Mouse (Mus musculus): ENCODE measurements around the gene Ros1.
A peak's percentile ranks its signal among the peaks of the same experiment; 100 is the strongest.

Gene Ros1

DNA sequence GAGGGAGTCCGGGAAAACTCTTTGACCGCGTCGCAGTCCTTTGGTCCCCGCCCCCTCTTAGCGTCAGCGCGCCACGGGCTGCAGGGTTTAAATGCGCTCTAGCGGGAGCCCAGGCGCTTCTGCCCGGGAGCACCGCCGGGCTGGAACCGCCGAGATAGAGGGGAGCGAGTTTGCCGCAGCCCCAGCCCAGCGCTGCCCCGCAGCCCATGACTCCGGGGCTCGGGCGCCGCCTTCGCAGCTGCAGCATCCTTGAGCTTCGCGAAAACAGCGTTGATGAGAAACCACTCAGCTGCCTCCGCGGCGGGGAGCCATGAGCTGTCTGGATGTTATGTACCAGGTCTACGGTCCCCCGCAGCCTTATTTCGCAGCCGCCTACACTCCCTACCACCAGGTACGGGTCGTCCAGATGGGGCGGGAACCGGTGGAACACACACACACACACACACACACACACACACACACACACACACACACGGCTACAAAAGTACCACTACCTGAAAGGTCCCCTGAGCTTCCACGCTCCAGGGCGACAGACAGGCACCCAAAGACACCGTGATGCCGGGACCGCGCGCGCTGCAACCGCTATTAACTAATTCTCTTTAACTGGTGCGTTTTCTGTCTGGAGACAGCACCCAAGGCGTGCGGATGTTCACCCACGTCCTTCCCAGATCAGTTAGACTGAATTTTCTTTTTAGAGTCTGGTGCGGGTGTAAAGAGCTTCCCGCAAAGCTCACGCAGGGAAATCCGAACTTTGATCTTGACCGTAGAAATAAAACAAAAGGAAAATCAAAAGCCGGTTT, 172.4 kb downstream of the Ros1 start, which contains the start of gene Vgll2:
Gene Vgll2 (plus strand): TSS at position 90 of the 800 bp plus-strand sequence.
- peak; percentile 70 for ATAC-seq (ENCODE audit: low TSS enrichment)

DNA sequence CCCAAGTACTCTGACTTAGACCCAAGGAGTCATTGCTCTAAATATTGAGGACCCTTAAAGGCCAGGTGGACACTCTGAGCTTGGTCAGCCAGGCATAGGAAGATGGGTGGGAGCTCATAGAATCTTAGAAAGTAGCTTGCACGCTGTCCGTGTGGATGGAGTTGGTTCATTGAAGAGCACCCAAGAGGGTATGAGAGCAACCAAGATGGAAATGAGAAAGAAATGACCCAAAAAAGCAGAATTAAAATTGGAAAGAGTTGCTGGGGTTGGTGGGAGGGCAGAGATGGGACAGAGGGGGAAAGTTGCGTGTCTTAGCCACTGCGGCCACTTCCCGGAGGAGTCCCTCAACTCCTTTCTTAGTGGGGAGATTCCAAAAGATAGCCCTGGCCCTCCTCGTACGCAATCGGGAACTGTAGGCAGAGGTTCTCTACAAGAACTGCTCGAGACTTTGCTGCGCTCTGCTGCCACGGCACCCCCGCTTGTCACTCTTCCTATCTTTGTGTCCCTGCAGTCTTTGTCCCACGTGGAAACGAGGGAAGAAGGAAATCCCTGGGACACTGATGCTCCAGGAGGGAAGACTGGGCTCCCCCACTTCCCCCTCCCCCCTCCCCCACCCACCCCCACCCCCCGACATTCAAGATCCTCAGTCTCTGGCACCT, 173.2 kb downstream of the Ros1 start:
- no peak for ATAC-seq (ENCODE audit: low TSS enrichment)

DNA sequence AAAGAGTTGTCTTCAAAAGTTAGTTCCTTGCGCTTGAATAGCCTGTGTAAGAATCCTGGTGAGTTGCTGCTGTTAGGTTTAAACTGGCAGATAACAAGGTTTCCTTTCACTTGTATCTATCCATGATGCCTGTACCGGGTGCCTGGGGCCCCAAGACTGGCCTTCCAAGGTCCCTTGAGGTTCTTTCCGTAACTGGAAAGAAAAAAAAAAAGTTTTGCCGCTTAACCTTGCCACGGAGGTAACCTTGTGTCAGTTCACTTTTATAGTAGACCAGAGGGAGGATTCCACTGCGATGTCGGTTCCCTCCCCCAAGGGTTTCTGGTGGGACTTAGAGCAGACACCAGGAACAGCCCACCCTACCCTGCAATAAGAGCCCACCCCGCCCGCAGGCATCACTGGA, 173.8 kb downstream of the Ros1 start:
- ATAC-seq (ENCODE audit: low TSS enrichment), result no peak

DNA sequence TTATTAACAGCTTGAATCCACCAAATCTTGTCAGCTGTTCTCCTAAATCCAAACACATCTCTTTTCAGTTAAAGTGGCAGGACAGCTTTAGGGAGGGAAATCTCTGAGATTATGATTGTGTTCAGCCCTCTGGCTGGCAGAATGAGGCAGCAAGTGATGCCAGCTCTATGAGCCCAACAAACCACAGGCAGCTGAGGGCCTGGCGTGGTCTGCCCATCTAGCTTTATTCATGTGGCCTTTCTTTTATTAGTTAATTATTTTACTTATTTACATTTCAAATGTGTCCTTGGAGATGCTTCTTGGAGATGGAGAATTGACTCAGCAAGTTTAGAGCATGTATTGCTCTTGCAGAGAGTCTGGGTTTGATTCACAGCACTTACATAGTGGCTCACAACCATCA, 176.6 kb downstream of the Ros1 start:
- ATAC-seq (ENCODE audit: low TSS enrichment), result no peak

Measured in frontal cortex, adult (tissue).